Mouse (Mus musculus) frontal cortex, adult 2 months (tissue): ENCODE measurements around the gene Mapk11. TPM values are rescaled to one million over a fixed set of nuclear protein-coding genes. Genes with fewer than 3 reads are reported as not detected.

ENCODE experiments used
- DNase-seq, 2 experiments: peaks; one replicate each; pipeline ENCODE4 v3.0.0; 2022; ENCODE audit warnings: low spot score in 1 of 2; ENCODE audit errors: extremely low spot score in 1 of 2
- polyA plus RNA-seq: library from polyadenylated mRNA; depleted of rRNA; stranded (reverse); fragments of >200 nt; gene quantifications from 2 replicates; pipeline ENCODE4 v1.2.3, GENCODE M21; 2012

Gene Mapk11
- polyA plus RNA-seq, 1 experiment: 53.3 TPM

DNA sequence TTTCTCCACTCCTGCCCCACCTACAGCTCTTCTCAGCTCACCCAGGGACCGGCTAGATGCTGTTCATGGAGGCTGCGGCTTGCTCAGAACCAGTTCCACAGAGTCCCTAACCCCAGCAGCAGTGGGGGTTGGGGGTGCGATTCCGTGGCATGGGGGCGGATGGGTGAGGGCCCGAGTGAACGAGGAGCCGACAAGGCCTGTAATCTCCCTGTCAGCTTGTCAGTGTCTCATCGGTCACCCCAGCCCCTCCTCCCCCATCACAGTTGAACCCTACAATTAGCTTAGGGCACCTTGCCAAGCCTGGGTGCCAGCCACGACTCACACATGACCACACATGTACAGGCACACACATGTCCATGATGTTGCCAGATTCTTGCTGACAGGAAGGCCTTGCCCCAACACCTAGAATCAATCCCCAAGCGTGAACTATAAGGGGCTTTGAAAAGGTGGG is 25.5 kb upstream of the Mapk11 start:
- no peak for DNase-seq

DNA sequence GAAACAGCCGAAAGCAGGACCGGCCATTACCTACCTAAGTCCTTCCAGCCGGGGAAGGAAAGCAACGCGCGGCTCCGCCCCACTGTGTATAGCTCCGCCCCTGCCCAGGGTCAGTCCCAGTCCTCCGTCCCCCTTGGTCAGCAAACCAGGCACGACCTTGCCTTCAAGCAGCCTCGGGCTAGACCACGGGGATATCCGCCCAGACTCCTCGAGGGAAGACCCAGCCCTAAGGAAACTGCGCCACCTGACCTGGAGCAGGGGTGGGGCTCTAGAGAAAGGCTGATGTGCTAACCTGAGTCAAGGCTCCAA is 24.4 kb upstream of the Mapk11 start:
- DNase-seq: no peak

DNA sequence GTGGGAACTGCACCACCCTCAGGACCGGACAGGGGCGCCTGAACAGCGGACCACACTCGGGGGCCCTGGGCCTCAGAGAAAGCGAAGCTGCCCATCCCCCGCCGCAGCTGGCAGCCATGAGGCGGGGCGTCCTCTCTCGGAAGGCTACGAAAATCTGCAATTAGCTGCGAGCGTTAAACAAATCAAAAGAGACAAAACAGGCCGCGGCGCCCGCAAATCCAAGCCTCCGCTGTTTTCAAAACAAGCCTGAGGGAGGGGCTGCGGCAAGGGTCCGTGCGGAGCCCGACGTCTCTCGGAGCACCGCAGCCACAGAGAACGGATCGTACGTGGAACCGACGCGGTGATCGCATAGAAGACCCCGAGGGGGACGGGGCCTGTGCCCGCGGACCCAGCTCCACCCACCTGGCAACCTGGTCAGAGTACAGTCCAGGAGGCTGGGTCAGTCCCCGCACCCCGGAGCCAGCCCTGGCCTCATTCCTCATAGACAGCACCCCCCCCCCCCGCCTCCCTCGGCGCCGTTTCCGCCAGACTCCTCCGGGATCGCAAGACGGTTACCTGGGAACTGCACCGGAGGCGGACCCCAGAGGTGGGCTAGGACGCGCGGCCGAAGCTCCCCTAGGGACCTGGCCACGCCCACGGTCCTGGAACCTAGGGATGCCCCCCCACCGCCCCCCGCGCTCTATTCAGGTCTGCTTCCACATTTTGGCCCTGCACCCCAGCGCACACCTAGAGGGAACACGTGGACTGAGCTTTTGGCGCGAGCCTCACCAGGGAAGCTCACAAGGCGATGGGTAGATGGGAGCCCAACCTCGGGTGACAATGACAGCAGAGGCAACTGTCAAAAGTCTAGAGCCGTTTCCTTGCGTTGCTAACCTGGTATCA is 23.8 kb upstream of the Mapk11 start:
- DNase-seq: no peak

DNA sequence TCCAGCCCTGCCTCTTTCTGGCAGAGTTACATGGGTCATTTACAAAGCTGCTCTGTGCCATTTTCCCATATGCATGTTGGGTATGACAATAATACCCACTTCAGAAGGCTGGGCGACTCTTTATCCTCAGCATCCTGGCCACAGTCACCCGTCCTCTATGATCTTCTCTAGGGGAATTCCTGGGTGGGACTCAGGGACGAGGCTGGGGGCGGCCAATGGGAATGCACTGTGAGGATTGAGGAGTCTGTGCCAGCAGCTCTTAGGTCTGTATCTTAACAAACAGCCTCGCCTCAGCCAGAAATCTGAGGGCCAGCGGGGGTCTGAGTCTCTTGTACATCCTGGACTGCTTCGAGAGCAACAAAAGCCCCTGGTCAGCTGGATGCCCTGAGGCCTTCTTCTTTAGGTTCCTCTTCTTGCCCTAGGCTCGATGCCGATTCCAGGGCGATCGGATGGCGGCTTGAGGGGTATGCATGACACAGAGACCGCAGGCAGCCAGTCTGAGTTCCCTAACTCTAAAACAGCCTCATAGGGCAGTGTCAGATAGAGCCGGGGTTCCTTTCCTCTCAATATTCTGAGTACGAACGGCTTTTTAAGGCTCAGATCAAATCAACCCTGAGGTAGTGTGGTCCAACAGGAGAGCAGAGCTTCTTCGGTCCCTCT is 23.0 kb upstream of the Mapk11 start:
- DNase-seq: no peak

DNA sequence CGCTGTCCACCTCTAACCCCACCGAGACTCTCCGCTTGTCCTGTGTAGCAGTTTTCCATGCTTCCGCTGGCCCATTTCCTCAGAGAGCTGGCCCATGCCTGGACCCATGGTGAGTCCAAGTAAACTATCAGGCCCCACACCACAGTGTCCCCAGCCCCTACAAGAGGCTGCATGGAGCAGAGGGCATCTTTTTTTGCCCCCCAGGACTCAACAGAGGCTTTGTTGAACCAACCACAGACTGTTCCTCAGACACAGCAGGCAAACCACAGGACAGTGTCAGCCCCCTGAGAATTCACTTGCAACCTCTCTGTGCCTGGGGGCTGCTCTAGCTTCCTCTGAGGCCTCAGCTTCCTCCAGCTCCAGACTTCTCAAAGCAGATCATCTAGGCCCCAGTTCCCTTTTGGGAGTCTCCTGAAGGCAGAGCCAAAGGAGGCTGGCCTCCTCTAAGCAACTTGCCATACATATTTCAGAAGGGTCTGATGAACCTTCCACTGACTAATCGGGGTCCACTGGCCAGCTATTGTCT is 22.2 kb upstream of the Mapk11 start:
- no peak for DNase-seq

DNA sequence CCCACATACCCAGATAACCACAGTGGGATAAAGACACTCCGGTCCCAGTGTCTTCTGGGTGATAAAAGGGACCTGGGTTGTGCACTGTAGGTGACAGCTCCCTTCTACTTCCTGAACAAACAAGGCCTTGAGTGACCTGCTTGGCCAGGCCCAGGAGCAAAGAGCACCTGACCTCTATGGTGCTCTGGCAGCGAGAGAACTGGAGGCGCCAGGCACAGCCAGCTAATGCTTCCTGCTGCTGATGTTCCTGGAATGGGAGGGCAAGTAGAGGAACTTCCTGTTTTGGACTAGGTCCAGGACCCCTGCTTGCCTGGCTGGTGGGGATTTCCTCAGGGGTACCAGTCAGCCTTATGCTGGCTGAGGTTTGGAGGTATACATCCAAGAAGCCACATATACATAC is 20.7 kb upstream of the Mapk11 start:
- no peak for DNase-seq

DNA sequence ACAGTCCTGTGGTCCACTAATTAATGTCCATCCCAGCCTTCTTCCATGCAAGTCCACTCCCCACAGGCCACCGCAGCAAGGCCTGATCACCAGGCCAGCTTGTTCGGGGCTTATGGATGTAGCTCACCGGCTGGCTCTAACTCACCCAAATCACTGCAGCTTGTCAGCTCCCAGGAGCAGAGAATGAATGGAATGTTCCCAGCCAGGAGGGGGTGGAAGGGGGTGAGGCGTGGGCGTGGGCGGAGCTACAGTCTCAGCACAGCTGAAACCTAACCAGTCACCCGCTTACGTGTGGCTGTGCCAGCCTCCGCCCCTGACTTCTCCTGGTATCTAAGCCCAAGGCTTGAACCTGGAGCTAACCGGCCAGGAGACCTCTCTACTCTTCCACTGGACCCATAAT is 20.0 kb upstream of the Mapk11 start:
- peak; percentile 81 to 90 for DNase-seq

DNA sequence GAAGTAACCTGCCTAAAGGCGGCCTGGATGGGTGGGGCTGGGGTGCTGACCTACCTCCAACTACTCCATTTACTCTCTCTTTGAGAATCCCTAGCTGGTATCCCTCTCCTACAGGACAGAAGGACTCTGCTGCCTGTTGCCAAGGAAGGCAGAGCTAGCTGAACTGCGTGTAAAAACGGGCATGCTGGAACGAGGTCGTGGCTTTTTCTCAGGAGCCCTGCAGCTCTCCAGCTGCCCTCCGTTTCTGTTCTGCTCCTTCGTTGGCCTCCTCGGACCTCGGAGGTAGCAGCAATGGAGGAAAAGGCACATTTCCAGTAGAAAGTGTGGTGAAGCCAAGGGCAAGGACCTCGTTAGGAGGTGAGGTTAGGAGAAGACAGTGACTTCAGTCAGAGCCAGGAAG is 19.5 kb upstream of the Mapk11 start:
- DNase-seq: no peak

DNA sequence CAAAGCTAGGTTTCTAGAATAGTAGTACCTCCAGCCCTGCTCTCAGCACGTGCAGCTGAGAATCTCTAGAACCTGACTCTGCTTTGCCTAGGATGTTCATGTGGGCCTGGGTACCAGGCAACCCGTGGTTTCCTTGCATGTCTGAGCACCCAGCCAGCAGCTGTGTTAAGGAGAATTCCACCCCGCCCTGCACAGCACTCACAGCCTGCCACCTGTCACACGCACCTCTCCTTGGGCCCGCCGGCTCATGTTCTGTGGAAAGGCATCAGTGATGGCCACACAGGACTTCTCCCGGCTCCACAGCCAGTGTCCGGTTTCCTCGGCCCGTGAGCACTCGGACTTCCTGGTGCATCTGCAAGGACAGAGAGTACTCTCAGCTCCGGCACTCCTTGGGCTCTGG is 16.1 kb upstream of the Mapk11 start:
- DNase-seq: no peak

DNA sequence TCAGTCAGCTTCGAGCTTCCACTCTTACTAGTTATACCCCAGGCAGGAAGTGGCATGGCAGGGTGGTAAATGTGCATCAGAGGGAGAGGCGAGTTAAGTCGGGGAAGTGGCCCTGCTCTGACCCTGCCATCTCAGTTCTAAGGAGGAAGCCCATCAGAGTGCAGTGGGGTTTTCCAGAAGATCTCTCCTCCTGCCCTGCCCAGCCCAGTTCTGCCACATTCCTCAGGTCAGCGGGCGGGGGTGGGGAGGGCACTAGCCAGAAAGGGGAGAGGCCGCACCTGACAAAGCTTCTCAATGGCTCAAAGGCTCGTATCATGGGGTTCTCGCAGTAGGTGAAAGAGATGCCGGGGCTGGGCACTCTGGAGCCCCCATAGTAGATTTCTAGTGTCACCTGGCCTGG is 12.0 kb upstream of the Mapk11 start:
- no peak for DNase-seq

DNA sequence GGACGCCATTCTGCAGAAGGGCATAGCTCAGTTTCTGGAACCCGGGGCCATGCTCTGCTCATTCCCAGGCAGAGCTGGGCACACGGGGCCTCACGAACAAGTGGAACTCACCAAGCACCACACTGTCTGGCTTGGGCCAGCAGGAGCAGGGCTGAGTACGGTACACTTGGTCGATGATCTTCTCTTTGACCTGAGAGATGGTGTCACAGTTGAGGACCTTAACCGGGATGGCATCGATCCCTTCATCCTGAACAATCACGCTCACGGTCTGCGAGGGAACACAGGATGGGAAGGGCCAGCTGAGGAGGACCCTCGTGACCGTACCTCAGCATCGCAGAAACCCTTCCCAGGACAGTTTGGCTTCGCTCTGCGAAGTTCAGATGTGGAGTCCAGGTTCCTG is 9.1 kb upstream of the Mapk11 start:
- no peak for DNase-seq

DNA sequence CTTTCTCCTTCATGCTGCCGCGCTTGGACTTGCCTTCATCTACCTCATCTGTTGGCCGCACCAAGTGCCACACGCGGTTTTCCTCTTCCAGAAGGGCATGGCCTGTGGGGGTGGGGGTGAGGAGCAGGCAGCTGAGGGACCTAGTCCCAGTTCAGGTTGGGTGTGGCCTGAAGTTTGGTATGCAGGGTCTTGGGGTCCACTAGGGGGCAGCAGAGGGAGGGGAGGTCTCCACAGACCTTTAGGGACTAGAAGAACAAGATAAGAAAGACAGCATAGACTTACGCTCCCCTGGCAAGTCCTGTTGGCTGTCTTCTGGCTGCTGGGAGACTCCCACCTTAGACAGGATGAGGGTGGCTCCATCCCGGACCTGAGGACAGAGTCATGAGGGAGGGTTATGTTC is 8.5 kb upstream of the Mapk11 start:
- no peak for DNase-seq

DNA sequence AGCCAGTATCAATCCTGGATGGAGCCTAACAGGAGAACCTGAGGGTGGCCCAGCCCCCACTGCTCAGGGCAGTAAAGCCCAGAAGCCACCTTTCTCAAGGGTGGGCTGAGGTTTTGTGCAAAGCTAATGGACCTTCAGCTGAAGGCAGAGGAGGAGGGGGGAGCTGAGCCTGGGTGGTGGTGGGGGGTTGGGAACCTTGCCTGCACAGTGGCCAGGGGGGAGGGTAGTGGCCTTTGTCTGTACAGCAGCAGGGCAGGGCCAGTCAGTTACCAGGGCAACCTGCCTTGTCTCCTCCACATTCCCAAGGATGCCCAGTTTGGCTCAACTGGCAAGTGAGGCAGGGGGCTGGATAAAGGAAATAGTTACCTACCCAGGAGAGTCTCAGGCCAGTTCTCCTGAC is 2.9 kb upstream of the Mapk11 start:
- DNase-seq: no peak

DNA sequence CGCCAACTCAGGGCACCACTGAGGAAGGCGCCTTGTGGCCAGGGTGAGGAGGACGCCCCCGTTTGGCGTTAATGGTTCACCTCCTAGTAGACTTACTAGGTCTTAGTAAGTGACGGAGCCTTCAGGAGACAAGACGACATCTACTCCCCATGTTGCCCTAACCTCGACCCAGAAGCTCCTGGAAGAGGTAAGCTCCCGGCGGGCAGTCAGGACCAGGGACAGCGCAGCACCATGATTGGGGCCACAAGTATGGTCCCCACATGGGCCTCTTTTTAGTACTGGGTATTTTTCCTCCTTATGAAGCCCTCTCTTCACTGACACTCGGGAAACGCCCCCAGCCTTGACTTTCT is 588 bp upstream of the Mapk11 start:
- no peak for DNase-seq

DNA sequence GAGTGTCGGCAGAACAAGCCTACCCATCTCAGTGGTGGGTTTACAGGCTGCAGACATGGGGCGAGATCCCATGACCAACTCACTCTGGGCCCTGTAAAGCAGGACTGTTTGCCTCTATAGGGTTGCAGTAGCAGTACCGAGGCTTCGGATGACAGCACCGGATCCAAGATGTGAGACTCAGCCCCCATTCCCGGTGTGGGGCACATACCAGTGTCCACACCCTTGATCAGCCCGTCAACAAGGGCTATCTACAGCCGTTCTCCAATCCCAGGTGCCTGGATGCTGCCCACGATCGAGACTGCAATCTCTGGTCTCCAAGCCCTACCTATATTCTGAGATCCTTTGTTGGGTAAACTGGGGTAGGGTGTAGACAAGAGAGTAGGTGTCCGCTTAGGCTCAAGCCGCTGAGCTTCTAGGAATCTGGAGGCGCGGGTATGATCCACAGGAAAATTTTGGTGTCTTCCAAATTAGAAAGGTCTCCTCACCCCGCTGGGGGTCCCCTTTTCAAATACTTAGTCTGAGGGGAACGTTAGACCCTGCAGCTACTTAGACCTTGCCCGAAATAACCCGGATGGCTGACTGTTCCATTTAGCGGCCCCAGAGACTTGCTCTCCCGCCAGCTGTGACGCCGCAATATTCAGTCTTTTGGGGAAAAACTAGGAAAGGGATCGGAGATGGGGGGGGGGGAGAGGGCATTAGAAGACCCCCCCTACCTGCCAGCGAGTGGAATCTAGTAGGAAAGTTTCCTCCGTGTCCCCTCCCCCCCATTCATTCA is 745 bp downstream of the Mapk11 start:
- DNase-seq: no peak

DNA sequence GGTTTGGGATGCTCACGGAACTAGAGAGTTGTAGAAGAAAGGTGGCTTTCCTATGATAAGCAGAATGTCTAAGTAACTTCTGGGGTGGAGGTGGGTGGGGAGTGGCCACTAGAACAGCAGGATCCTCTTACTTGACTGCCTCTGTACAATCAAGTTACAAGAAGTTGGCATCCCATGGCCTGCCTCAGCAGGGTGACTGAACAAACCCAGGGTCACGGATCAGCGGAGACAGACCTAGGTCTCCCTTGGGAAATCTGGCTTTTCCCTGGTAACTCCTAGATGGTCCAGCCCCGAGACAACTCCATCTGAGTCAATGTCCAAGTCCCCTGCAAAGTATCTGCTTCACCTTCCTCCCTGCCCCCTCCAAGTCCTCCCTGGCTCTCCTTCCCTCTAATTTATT is 1.5 kb downstream of the Mapk11 start:
- DNase-seq: no peak

DNA sequence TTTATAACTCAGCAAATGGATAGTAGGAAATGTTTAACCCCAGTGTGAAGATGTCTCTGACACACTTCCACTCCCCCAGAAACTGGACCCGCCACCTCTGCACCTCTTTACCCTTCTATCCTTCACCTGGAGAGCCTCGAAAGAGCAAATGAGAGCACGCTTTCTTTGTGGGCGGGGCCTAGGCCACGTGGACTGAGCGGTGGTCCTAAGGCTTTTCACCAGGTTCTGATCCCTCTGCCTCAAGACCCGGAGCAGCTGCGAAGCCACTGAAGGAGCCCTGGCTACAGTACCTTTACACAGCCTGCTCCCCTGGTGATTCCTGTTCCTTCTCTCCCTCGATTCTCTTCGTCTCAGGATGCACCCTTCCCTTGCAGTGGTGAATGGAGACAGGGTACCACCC is 2.0 kb downstream of the Mapk11 start:
- no peak for DNase-seq

DNA sequence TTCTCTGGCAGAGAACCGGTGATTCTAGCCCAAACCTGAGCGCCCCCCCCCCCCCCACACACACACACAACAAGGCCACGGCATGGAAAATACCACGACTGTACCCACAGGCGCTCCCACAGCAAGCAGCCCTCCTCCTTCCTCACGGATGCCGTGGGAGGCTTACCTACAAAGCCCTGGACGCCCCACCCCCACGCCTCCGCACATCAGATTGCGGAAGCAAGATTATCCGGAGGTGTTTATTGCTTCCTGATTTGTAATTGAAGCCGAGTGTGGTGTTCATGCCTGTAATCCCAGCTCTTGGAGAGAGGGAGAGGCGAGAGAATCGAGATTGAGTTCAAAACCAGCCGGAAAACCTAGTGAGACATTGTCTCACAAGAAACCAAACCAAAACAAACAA is 2.4 kb downstream of the Mapk11 start:
- peak in 1 of 2 experiments; percentile 78 for DNase-seq

DNA sequence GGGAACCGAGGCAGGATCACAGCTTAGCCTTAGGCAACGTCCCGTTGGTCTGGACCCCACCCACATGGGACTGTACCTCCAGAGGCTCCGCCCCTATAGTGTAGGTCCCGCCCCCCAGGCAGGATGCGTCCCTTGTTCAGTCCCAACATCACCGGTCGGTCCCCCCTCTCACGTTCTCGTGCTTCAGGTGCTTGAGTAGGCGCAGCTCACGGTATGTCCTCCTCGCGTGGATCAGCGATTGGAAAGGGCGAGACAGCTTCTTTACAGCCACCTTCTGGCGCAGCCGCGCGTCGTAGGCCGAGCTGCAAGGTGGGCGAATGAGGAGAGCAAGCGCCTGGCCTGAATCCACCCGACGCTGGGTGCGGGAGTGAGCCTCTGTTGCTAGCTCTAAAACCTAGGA is 2.9 kb downstream of the Mapk11 start:
- DNase-seq: peak; percentile 76 to 82

DNA sequence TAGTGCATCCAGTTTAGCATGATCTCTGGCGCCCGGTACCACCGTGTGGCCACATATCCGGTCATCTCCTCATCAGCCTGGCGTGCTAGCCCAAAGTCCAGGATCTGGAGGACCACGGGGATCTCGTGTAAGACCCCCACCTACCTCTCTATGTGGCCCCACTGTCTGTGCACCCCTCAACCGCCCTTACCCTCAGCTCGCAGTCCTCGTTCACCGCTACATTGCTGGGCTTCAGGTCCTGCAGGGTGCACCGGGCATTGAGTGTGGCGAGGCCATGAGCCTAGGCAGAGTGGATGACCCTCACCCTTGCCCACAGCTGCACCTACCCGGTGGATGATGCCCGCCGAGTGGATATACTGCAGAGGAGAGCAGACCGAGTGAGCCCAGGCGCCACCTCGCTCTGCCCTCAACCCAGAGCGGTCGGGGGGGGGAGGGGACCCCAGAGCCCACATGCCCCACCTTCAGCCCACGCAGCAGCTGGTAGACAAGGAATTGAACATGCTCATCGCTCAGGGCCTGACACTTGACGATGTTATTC is 3.5 kb downstream of the Mapk11 start:
- DNase-seq: no peak

DNA sequence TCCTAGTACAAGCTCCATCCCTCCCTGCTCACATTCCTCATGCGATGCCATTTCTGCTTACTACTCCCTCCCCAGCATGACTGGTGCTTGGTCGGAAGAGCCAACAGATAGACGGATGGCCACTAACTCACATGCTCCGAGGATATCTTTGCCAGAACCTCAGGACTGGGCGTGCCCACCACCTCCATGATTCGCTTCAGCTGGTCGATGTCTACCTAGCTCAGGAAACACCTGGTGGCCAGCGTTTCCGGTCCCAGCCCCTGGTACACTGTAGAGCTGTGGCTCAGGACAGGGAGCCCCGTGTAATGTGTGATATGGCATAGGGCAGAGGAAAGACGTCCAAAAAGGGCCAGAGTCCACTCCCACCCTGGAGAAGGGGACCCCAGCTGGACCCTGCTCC is 4.5 kb downstream of the Mapk11 start:
- no peak for DNase-seq
